Mouse (Mus musculus) liver, adult 2 months (tissue): ENCODE measurements at regions not wholly inside any gene's neighbourhood (a gene's known extent, or its start where the extent isn't known, plus 50 kb on each side); places are given as distances from the start of the nearest gene placed in this dataset.

ENCODE experiments used
- CTCF ChIP-seq: fragments of 200-500 bp; IDR thresholded peaks from 2 replicates; pipeline ENCODE4 v1.5.1; 2011; ENCODE audit warnings: low read depth, low read length, control low read depth
- POLR2A ChIP-seq: fragments of 200-500 bp; IDR thresholded peaks from 2 replicates; pipeline ENCODE4 v1.6.1; 2011; ENCODE audit warnings: low read length, control low read depth; ENCODE audit not compliant: insufficient read depth; ENCODE audit errors: extremely low read depth

DNA sequence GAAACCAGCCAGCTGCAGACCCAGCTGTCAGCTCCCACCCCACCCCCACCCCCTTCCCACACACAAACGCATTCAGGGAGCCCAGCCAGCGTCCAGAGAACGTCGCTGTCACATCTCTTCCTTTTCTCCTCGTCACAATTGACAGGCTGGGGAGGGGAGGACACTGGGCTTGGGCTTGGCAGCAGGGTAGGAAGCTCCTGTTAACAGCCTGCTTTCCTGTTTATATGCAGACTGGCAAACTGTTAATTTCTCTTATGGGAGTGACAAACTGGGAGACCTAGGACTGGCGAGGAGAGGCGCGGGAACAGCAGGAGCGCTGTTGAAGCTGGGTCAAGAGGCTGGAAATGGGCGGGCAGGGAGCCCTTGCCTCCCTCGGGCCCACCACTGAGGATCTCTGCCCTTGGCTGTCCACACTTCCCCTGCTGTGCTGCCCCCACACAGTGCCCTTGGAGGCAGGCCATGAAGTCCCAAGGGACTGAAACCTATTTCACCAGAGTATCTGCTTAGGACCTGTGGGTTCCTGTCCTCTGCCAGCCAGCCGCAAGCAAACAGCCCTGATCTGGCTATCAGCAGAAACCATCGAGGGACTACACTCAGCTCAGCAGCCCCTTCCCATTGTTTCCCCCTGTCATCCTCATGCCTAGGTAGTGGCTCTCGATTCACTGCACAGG is 72.7 kb downstream of the Tmem17 start:
- no peak for TF ChIP-seq POLR2A
- no peak for TF ChIP-seq CTCF
